Mouse (Mus musculus): ENCODE results near the gene Bst2. TPM values are rescaled to one million over a fixed set of nuclear protein-coding genes. Genes with fewer than 3 reads are reported as not detected.

Bst2 gene
- polyA plus RNA-seq (2017; shearing (Covaris generic)) = 173 TPM

GRCm38 (mm10) chr8:71537028-71537867, at the start of gene Bst2:
Gene Bst2 (minus strand): TSS chr8:71537456.

GRCm38 (mm10) chr8:71568387-71568937, 31.2 kb upstream of the Bst2 start, which contains the start of gene Slc27a1:
Gene Slc27a1 (plus strand): TSS chr8:71568882.

DNA sequence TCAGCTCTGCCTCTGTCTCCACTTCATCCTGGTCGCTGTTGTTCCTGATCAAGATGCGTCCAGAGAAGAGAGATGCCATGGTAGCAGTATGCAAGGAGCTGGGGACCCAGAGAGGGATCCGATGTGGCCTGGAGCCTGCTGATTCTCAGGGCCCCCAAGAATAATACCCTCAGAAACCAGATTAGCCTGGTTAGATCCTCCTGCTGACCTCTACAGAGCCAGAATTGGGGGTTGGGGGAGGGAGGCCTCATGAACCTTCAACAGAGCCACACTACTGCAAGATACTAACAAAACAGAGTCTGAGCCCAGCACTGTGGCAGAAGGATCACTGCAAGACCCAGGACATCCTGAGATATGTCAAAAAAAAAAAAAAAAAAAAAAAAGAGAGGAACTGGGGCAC, 29.2 kb upstream of the Bst2 start, which contains the start of gene Nxnl1:
Gene Nxnl1 (minus strand): TSS at position 101 of the 400 bp plus-strand sequence.

GRCm38 (mm10) chr8:71558071-71558957, 21.1 kb upstream of the Bst2 start, which contains the start of gene Tmem221:
Gene Tmem221 (minus strand): TSS chr8:71558871.

GRCm38 (mm10) chr8:71542632-71543343, 5.5 kb upstream of the Bst2 start, which contains the start of gene Mvb12a:
Gene Mvb12a (plus strand): TSS chr8:71542922.

DNA sequence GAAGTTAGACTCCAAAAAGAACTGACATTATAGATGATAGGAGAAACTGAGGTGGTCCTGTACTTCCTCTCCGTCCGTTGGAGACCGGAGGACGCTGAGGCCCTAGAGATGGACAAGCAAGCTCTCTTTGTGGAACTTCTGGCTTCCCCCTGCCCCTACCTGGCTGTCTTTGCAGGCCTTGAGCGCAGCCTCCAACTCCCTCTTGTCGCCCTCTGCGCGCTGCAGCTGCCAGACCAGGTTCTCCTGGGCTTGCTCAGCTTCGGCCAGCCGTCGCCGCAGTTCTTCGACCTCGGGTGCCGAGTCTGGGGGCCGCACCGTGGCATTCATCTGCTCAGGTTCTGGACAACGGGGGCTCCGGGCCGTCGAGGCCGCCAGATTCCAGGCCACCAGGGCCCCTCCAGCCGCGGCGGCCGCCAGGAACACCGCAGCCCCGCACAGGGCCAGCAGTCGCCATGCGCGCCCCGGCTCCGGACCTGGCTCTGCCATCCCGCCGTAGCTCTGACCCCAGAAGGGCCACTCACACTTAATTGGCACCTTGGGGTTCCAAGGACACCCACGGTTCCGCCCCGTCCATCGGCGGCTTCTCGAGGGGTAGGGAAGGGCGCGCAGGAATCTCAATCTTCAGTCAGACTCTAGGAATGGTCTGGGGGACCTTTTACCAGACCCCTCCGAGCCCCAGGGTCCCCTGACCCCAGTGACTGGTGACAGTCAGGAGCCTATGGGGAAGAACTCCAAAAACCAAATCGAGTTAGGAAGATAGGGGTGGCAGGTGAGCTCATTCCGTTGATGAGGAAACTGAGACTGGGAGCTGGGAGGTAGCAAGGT, 11.8 kb downstream of the Bst2 start, which contains the start of gene Ccdc194:
Gene Ccdc194 (minus strand): TSS at position 486 of the 825 bp plus-strand sequence.

DNA sequence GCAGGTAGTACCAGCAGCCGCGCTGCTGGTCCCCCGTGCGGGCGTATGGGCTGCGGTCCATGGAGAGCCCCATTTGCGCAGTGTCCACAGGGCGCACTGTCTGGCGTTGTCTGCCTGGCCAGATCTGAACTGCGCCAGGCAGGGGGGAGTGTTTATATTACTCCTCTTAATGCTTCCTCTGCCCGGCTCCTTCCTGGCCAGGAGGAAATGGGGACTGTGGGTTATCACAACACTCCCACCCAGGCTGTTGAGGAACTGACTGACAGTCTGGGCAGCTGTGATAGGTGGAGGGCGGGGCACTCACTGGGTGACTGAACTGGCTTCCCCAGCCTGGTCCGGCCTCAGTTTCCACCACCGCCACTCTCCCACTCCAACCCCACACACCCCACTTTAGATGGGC, 25.6 kb downstream of the Bst2 start, which contains the start of gene Plvap:
Gene Plvap (minus strand): TSS at position 109 of the 400 bp plus-strand sequence.

GRCm38 (mm10) chr8:71487691-71488445, 49.4 kb downstream of the Bst2 start, which contains the start of gene Gtpbp3:
Gene Gtpbp3 (plus strand): TSS chr8:71488103.

DNA sequence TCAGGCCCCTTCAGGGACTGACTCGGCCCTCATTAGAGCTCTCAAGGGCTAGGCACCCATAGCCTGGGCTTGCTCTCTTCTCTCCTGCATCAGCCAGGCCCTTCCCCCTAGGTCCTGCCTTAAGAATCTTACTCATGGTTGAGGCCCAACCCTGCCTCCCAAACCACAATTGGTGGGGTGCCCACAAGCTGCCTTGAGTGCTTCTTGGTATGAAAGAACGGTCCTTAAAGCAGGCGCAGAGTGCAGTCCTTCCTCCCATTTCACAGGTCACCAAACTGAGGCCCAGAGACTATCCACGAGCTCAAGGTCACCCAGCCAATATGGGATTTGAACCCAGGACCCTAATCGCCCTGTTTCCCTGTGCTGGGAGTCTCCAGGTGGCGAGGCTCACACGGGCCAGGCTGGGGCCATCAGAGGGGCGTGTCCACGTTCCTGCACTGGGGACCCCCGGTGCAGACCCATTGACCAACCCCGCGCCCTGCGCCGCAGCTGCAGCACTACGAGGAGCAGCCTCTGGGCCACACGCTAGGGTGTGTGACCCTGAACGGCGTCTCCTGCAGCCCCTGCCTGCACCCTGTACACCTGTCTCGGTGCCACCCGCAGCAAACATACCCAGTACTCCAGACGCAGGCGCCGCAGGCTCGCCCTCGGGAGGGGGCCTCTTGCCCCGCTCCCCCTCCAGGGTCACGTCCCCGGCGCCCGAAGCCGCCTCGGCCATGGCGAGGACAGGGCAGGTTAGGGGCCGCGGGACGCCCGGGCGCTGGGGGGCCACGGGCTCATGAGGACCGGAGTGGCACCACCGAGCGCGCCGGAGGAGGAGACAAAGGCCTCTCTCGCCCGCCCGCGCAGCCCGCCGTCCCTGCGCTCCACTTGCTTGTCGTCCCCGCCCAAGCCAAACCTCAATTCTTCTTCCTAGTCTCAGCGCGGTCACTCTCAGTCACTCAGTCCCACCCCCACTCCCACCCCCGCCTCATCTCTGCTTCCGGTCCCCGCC, 51.8 kb downstream of the Bst2 start, which contains the start of gene Ano8:
Gene Ano8 (minus strand): TSS at position 822 of the 994 bp plus-strand sequence.

Other genes starting within 250 kb of the Bst2 start
- gene Use1, start 170.6 kb downstream of the Bst2 start, polyA plus RNA-seq (2017; shearing (Covaris generic)) = 210 TPM
- gene Ocel1, start 166.2 kb downstream of the Bst2 start, polyA plus RNA-seq (2017; shearing (Covaris generic)) = 5.3 TPM
- not detected for gene Nr2f6, start 155.5 kb downstream of the Bst2 start, polyA plus RNA-seq (2017; shearing (Covaris generic))
- gene Ushbp1, start 141.7 kb downstream of the Bst2 start, polyA plus RNA-seq (2017; shearing (Covaris generic)) = 0.11 TPM
- 126 TPM for gene Babam1, start 140.6 kb downstream of the Bst2 start, polyA plus RNA-seq (2017; shearing (Covaris generic))
- gene Ankle1, start 131.4 kb downstream of the Bst2 start, polyA plus RNA-seq (2017; shearing (Covaris generic)) = 0.68 TPM
- gene Abhd8, start 73.8 kb downstream of the Bst2 start, polyA plus RNA-seq (2017; shearing (Covaris generic)) = 73.3 TPM
- gene Mrpl34, start 72.5 kb downstream of the Bst2 start, polyA plus RNA-seq (2017; shearing (Covaris generic)) = 93.2 TPM
- gene Dda1, start 68.3 kb downstream of the Bst2 start, polyA plus RNA-seq (2017; shearing (Covaris generic)) = 64.2 TPM
- 0.14 TPM for gene Ano8, start 51.5 kb downstream of the Bst2 start, polyA plus RNA-seq (2017; shearing (Covaris generic))
- gene Gtpbp3, start 49.4 kb downstream of the Bst2 start, polyA plus RNA-seq (2017; shearing (Covaris generic)) = 3.4 TPM
- gene Plvap, start 25.7 kb downstream of the Bst2 start, polyA plus RNA-seq (2017; shearing (Covaris generic)) = not detected
- not detected for gene Ccdc194, start 11.7 kb downstream of the Bst2 start, polyA plus RNA-seq (2017; shearing (Covaris generic))
- 55.1 TPM for gene Mvb12a, start 5.5 kb upstream of the Bst2 start, polyA plus RNA-seq (2017; shearing (Covaris generic))
- gene Tmem221, start 21.4 kb upstream of the Bst2 start, polyA plus RNA-seq (2017; shearing (Covaris generic)) = 0.40 TPM
- 0.12 TPM for gene Nxnl1, start 29.1 kb upstream of the Bst2 start, polyA plus RNA-seq (2017; shearing (Covaris generic))
- 12.4 TPM for gene Slc27a1, start 31.4 kb upstream of the Bst2 start, polyA plus RNA-seq (2017; shearing (Covaris generic))
- 21.4 TPM for gene Pgls, start 54.7 kb upstream of the Bst2 start, polyA plus RNA-seq (2017; shearing (Covaris generic))
- 2.2 TPM for gene Fam129c, start 60.2 kb upstream of the Bst2 start, polyA plus RNA-seq (2017; shearing (Covaris generic))
- 4.4 TPM for gene Colgalt1, start 73.5 kb upstream of the Bst2 start, polyA plus RNA-seq (2017; shearing (Covaris generic))
- gene Unc13a, start 134.3 kb upstream of the Bst2 start, polyA plus RNA-seq (2017; shearing (Covaris generic)) = 0.86 TPM
- 86.8 TPM for gene Jak3, start 138.8 kb upstream of the Bst2 start, polyA plus RNA-seq (2017; shearing (Covaris generic))
- gene Insl3, start 151.8 kb upstream of the Bst2 start, polyA plus RNA-seq (2017; shearing (Covaris generic)) = 15.2 TPM
- 5.7 TPM for gene B3gnt3, start 164.3 kb upstream of the Bst2 start, polyA plus RNA-seq (2017; shearing (Covaris generic))
- 256 TPM for gene Fcho1, start 188.3 kb upstream of the Bst2 start, polyA plus RNA-seq (2017; shearing (Covaris generic))